Mouse (Mus musculus) MEL (cell line): ENCODE data around the gene Irf3. TPM values are rescaled to one million over a fixed set of nuclear protein-coding genes. Genes with fewer than 3 reads are reported as not detected.

Experiments used
- DNase-seq: peaks from one replicate; pipeline ENCODE4 v3.0.0; 2011; ENCODE audit warnings: low read depth, low spot score
- H3K27ac ChIP-seq: 2 replicates; pipeline ENCODE4 v1.5.1; 2012; ENCODE audit warnings: low read depth, mild to moderate bottlenecking, control low read depth, low read length, moderate library complexity; ENCODE audit not compliant: control insufficient read depth
- H3K27me3 ChIP-seq, 2 experiments: fragments of 150-350 bp in 1 of 2; sonication (generic) in 1 of 2; 2 replicates each; pipeline ENCODE4 v1.6.1; 2012; ENCODE audit warnings: low read length in 2 of 2, mild to moderate bottlenecking in 2 of 2, improper control_type of control experiment in 1 of 2, moderate library complexity in 1 of 2; ENCODE audit not compliant: insufficient read depth in 2 of 2, control insufficient read depth in 1 of 2
- H3K36me3 ChIP-seq, 2 experiments: 2 replicates each; pipeline ENCODE4 v1.6.1; 2012 to 2014; ENCODE audit warnings: low read length in 2 of 2, improper control_type of control experiment in 1 of 2, inconsistent platforms in 1 of 2, mild to moderate bottlenecking in 1 of 2; ENCODE audit not compliant: insufficient read depth in 2 of 2, control insufficient read depth in 1 of 2
- H3K4me1 ChIP-seq, 2 experiments: fragments of 150-350 bp in 1 of 2; sonication (generic) in 1 of 2; 2 replicates each; pipeline ENCODE4 v1.6.1; 2012; ENCODE audit warnings: low read length in 2 of 2, improper control_type of control experiment in 1 of 2, mild to moderate bottlenecking in 1 of 2; ENCODE audit not compliant: insufficient read depth in 2 of 2, control insufficient read depth in 1 of 2
- H3K4me3 ChIP-seq, 2 experiments: fragments of 150-350 bp in 1 of 2; sonication (generic) in 1 of 2; 2 replicates each; pipeline ENCODE4 v1.5.1; 2012; ENCODE audit warnings: low read depth in 2 of 2, low read length in 2 of 2, mild to moderate bottlenecking in 2 of 2, moderate library complexity in 2 of 2, control low read depth in 1 of 2, improper control_type of control experiment in 1 of 2; ENCODE audit not compliant: control insufficient read depth in 1 of 2, insufficient read depth in 1 of 2
- H3K79me2 ChIP-seq: 2 replicates; pipeline ENCODE4 v1.6.1; 2012; ENCODE audit warnings: mild to moderate bottlenecking, low read length, moderate library complexity; ENCODE audit not compliant: control insufficient read depth, poor library complexity, insufficient read depth
- H3K9ac ChIP-seq: 2 replicates; pipeline ENCODE4 v1.6.1; 2012; ENCODE audit warnings: low read depth, mild to moderate bottlenecking, control low read depth, low read length, moderate library complexity; ENCODE audit not compliant: control insufficient read depth, poor library complexity, severe bottlenecking
- H3K9me3 ChIP-seq: fragments of 150-350 bp; sonication (generic); replicated peaks from 2 replicates; pipeline ENCODE4 v1.6.1; 2012; ENCODE audit warnings: mild to moderate bottlenecking, low read length, improper control_type of control experiment, moderate library complexity; ENCODE audit not compliant: insufficient read depth
- BHLHE40 ChIP-seq: IDR thresholded peaks from 2 replicates; pipeline ENCODE4 v1.6.1; 2012; ENCODE audit warnings: low read depth, mild to moderate bottlenecking, inconsistent platforms, low read length, improper control_type of control experiment, borderline replicate concordance
- CHD1 ChIP-seq: IDR thresholded peaks from 2 replicates; pipeline ENCODE4 v1.6.1; 2012; ENCODE audit warnings: low read depth, mild to moderate bottlenecking, inconsistent platforms, low read length, improper control_type of control experiment
- CTCF ChIP-seq, 3 experiments: IDR thresholded peaks in 2 of 3; conservative IDR thresholded peaks in 1 of 3; 2 replicates each; pipeline ENCODE4 v1.5.1; 2011 to 2012; ENCODE audit warnings: low read length in 3 of 3, low read depth in 2 of 3, mild to moderate bottlenecking in 2 of 3, improper control_type of control experiment in 1 of 3, inconsistent platforms in 1 of 3, mixed read lengths in 1 of 3, moderate library complexity in 1 of 3; ENCODE audit not compliant: control insufficient read depth in 1 of 3, insufficient read depth in 1 of 3, poor library complexity in 1 of 3, severe bottlenecking in 1 of 3
- E2F4 ChIP-seq: IDR thresholded peaks from 2 replicates; pipeline ENCODE4 v1.6.1; 2011; ENCODE audit warnings: low read depth, low read length, improper control_type of control experiment, borderline replicate concordance
- HCFC1 ChIP-seq: IDR thresholded peaks from 2 replicates; pipeline ENCODE4 v1.6.1; 2012; ENCODE audit warnings: low read depth, mild to moderate bottlenecking, inconsistent platforms, low read length, improper control_type of control experiment, moderate library complexity
- MAX ChIP-seq: IDR thresholded peaks from 2 replicates; pipeline ENCODE4 v1.6.1; 2011; ENCODE audit warnings: low read length, improper control_type of control experiment
- MXI1 ChIP-seq: IDR thresholded peaks from 2 replicates; pipeline ENCODE4 v1.6.1; 2011; ENCODE audit warnings: mild to moderate bottlenecking, low read depth, low read length, improper control_type of control experiment
- MYB ChIP-seq: IDR thresholded peaks from 2 replicates; pipeline ENCODE4 v1.6.1; 2011; ENCODE audit warnings: mild to moderate bottlenecking, low read depth, low read length, improper control_type of control experiment
- MYC ChIP-seq: IDR thresholded peaks from 2 replicates; pipeline ENCODE4 v1.6.1; 2011; ENCODE audit warnings: low read depth, mild to moderate bottlenecking, low read length, improper control_type of control experiment, moderate library complexity
- NELFE ChIP-seq: IDR thresholded peaks from 2 replicates; pipeline ENCODE4 v1.6.1; 2011; ENCODE audit warnings: low read depth, low read length, improper control_type of control experiment
- NRF1 ChIP-seq: IDR thresholded peaks from 2 replicates; pipeline ENCODE4 v1.6.1; 2014; ENCODE audit warnings: low read depth, mild to moderate bottlenecking, inconsistent platforms, low read length, improper control_type of control experiment, moderate library complexity; ENCODE audit not compliant: poor library complexity, insufficient read depth, severe bottlenecking
- RAD21 ChIP-seq: IDR thresholded peaks from 2 replicates; pipeline ENCODE4 v1.6.1; 2011; ENCODE audit warnings: mild to moderate bottlenecking, low read depth, low read length, improper control_type of control experiment
- SIN3A ChIP-seq: IDR thresholded peaks from 2 replicates; pipeline ENCODE4 v1.6.1; 2012; ENCODE audit warnings: low read length, improper control_type of control experiment, inconsistent platforms
- SMC3 ChIP-seq: IDR thresholded peaks from 2 replicates; pipeline ENCODE4 v1.6.1; 2011; ENCODE audit warnings: low read depth, low read length, improper control_type of control experiment
- TBP ChIP-seq: IDR thresholded peaks from 2 replicates; pipeline ENCODE4 v1.8.0; 2011; ENCODE audit warnings: low read depth, low read length, improper control_type of control experiment
- TCF12 ChIP-seq: IDR thresholded peaks from 2 replicates; pipeline ENCODE4 v1.6.1; 2014; ENCODE audit warnings: low read depth, mild to moderate bottlenecking, inconsistent platforms, low read length, improper control_type of control experiment, moderate library complexity
- ZC3H11A ChIP-seq: IDR thresholded peaks from 2 replicates; pipeline ENCODE4 v1.6.1; 2012; ENCODE audit warnings: low read depth, mild to moderate bottlenecking, inconsistent platforms, low read length, improper control_type of control experiment
- ZKSCAN1 ChIP-seq: IDR thresholded peaks from 2 replicates; pipeline ENCODE4 v1.6.1; 2012; ENCODE audit warnings: low read depth, mild to moderate bottlenecking, inconsistent platforms, low read length, improper control_type of control experiment, moderate library complexity
- ZMIZ1 ChIP-seq: IDR thresholded peaks from 2 replicates; pipeline ENCODE4 v1.6.1; 2012; ENCODE audit warnings: low read depth, mild to moderate bottlenecking, inconsistent platforms, low read length, improper control_type of control experiment, moderate library complexity
- polyA plus RNA-seq, 2 experiments: library from polyadenylated mRNA; stranded (reverse) in 1 of 2; unstranded in 1 of 2; fragments of >175 nt in 1 of 2; fragments of >200 nt in 1 of 2; gene quantifications; 2 replicates each; pipeline versions ENCODE4 v1.2.1 to v1.2.4; 2012; ENCODE audit warnings: low replicate concordance in 2 of 2, low read depth in 1 of 2; ENCODE audit not compliant: insufficient read length in 2 of 2, insufficient read depth in 1 of 2, missing spikeins in 1 of 2
- total RNA-seq: library from RNA; depleted of rRNA; stranded (reverse); fragments of 300-350 nt; gene quantifications from 2 replicates; pipeline ENCODE4 v1.2.3, GENCODE M21; 2012

Irf3 gene
- total and polyA plus RNA-seq, 3 experiments = 82.1 to 83.4 TPM; not detected in 1

DNA sequence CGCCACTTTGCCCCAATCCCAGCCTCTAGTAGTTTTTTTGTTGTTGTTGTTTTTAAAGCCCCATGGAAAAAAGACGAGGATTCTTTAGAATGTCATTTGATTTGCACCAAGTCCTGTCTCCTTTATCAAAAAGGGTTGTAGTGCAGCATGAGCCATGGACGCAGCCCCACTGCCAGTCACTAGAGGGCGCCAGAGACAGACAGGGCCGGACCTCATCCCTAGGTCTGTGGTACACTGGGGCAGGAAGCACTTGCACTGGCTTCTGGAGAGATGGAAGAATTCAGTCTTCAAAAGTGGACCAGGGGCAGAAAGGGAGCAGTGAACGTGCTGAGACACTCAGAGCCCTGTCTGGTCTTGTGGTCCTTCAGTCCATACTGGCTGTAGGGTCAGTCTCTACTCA lies 14.4 kb upstream of the Irf3 start:
- peak; percentile 50; the same call in 1 of the 2 replicates for TF ChIP-seq MXI1
- TF ChIP-seq CTCF (IDR thresholded peaks at IDR 0.05 in 2 of 3, conservative IDR thresholded peaks at IDR 0.05 in 1 of 3; ENCODE audit: control insufficient read depth in 1 of 3, insufficient read depth in 1 of 3, low read depth in 2 of 3, low read length in 3 of 3, poor library complexity in 1 of 3, severe bottlenecking in 1 of 3) = peak; percentile 93 to 98 (median 97)
- TF ChIP-seq MYB = no peak
- peak; percentile 51 for TF ChIP-seq SMC3
- peak; percentile 38; the same call in 1 of the 2 replicates for TF ChIP-seq ZC3H11A
- TF ChIP-seq SIN3A = peak; percentile 43; the same call in 1 of the 2 replicates
- peak; percentile 29; the same call in 1 of the 2 replicates for TF ChIP-seq HCFC1
- TF ChIP-seq TBP = 0 out of 2 replicates have a peak, but pooled peaks have one; percentile 32
- no peak for TF ChIP-seq MAX
- TF ChIP-seq RAD21 = peak; percentile 56
- peaks cover 0 to 6% of the 10 kb centered on the region in 2 experiments; a peak in 3 of 4 replicates for H3K4me1 ChIP-seq
- H3K9ac ChIP-seq = no peak overlapping the region
- DNase-seq = peak; percentile 87
- peaks cover 4 to 12% of the 10 kb centered on the region in 2 experiments for H3K36me3 ChIP-seq
- H3K9me3 ChIP-seq = no peaks in the 10 kb centered on the region
- H3K79me2 ChIP-seq = peaks cover 43% of the 10 kb centered on the region
- no peaks in the 10 kb centered on the region for H3K27me3 ChIP-seq
- H3K27ac ChIP-seq = no peak overlapping the region
- no peak overlapping the region for H3K4me3 ChIP-seq

GRCm38 (mm10) chr7:44983944-44984832 lies 13.3 kb upstream of the Irf3 start:
- peak overlapping the region; percentile 99 for H3K9ac ChIP-seq
- no peak for DNase-seq
- no peaks in the 10 kb centered on the region for H3K9me3 ChIP-seq
- no peaks in the 10 kb centered on the region for H3K27me3 ChIP-seq
- peaks cover 45% of the 10 kb centered on the region for H3K79me2 ChIP-seq
- H3K4me1 ChIP-seq = peaks cover 0 to 11% of the 10 kb centered on the region in 2 experiments; a peak in 3 of 4 replicates
- H3K4me3 ChIP-seq = peak overlapping the region in 1 of 2 experiments; percentile 72; a peak in 2 of 4 replicates
- H3K36me3 ChIP-seq = peaks cover 10 to 12% of the 10 kb centered on the region in 2 experiments
- no peak overlapping the region for H3K27ac ChIP-seq
- TF ChIP-seq CHD1 = no peak
- TF ChIP-seq NELFE = no peak
- TF ChIP-seq MYC = no peak
- no peak for TF ChIP-seq HCFC1
- TF ChIP-seq SMC3 = no peak
- no peak for TF ChIP-seq ZMIZ1
- no peak for TF ChIP-seq TCF12
- no peak for TF ChIP-seq ZKSCAN1
- TF ChIP-seq E2F4 = no peak
- no peak for TF ChIP-seq BHLHE40
- TF ChIP-seq NRF1 = no peak
